Mouse (Mus musculus) layer of hippocampus, adult 9-11 months (tissue): ENCODE measurements around the gene Armh4.

Experiments used
- DNase-seq: peaks from one replicate; pipeline ENCODE4 v3.0.0; 2022

Gene Armh4

DNA sequence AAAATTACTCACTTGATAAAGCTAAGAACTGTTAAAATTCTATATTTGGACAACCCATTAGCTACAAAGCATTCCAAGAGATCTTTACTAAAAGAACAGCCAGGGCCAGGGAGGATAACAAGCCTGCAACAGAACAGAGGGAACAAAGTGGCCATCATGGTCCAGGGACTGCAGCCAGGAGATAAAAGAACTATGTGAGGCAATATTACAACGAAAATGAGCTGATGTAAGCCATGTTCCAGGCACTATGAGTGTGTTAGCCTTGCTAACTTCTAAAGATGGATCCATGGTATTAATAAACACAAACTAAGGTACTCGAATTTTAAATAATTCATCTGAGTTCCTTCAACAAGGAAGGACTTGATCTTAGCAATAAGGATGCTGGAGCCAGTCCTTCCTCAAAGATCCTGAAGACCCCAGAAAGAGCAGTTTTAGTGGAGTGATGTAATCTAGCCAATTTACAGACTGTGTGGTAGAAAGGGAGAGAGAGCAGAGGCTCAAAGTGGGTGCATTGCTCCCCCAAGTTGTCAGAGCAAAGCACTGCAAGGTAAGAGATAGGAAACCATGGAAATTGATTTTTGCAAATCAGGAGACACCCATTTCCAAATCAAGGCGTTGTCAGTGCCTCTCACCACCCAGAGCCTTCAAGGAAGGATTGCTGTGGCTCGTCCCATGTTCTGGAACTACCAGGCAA is 59.7 kb downstream of the Armh4 start:
- DNase-seq: no peak

DNA sequence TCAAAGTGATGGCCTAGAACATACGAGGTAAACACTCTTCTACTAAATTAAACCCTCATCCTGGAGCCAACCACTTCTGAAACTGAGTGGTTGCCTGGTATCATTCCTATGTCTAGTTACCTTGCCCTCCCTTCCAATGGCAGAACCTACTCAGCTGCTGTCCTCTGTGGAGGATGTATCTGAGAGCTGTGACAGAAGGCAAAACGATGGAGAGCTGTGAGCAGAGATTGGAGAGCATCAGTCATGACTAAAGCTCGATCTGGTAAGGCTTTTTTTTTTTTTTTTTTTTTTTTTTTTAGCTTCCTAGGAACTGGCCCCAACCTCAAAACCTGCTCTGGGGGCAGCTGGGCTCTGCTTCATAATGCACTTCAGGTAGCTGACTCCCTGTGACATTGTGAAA is 60.4 kb downstream of the Armh4 start:
- DNase-seq: no peak

DNA sequence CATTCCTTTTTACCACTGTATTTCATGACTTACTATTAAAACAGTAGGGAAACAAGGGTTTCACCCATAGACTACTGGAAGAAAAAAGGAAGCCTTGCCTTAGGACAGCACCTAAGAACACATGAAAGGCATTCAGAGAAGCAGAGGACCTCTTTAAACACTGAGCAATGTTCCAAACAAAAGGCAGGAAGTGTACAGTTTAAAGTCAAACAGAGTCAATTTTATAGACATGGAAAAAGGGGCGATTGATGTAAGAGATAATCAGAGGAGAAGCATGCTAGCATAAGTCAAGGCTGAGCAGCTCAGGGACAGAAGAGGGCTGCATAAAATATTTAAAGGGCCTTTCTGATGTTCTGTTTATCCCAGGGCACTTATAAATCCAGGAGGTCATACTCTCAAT is 61.9 kb downstream of the Armh4 start:
- no peak for DNase-seq

DNA sequence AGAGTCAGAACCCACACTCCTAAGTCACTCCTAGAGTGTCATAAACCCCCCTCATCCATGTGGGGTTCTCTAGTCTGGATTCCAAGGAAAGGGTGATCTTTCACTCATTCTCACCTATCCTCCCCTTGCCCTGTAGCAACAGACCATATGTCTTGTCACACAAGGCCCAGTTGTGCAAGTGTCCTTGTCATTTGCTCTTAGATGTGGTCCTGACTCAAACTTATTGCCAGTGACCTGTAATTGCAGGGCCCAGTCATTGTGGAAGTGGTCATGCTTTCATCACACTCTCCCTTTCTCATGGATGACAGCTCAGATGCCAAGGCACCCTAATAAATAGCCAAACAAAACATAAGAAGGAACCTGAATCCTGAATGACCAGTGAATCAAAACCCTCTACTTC is 63.5 kb downstream of the Armh4 start:
- no peak for DNase-seq

DNA sequence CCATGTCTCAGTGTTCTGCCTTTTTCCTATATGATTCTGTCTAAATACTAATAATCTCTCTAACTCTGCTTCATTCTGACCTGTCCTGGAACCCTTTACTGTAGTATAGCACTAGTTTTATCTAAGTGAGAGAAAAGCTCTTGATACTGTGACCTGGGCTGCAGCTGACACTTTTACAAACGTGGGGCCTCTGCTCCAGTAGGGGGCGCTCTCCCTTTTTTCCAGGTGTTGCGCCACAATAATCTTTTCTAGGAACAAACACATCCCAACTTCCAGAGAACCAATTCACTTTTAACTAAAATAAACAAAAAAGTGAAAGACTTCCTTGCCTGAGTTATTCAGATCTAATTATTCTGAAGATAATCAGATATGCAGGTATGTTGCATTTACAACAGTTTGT is 72.2 kb downstream of the Armh4 start:
- DNase-seq: no peak

DNA sequence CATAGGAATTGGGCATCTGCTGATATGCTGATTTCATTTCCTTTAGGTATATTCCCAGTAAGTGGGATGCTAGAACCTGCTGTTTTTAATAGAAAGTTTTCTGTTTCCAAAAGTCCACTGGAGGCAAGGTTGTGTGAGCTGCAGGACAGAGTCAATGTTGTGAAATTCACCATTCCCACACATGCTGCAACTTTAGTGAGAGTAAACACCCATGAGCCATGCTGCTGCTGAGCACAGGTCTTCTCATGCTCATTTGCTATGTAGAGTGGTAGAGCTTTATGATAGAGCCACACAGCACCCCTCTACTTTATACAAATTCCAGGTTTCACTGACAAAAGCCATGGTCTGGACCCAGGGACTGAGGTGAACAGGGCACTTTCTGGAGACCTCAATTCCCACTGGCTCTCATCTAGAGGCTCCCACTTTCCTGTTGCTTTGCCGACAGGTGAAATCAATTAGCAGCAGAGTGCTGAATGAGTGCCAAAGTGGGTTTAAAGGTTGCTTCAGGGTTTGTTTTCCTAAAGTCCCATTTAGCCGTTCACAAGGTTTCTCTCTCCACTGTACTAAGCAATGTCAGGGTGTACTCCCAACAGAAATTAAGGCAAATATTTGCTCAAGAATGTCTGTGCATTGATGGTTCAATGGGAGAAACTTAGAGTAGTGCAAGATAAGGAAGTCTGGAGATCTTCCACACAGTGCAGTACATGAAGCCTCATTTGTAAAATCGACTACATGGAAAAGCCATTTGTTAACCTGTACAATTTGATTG is 79.6 kb downstream of the Armh4 start:
- DNase-seq: no peak

DNA sequence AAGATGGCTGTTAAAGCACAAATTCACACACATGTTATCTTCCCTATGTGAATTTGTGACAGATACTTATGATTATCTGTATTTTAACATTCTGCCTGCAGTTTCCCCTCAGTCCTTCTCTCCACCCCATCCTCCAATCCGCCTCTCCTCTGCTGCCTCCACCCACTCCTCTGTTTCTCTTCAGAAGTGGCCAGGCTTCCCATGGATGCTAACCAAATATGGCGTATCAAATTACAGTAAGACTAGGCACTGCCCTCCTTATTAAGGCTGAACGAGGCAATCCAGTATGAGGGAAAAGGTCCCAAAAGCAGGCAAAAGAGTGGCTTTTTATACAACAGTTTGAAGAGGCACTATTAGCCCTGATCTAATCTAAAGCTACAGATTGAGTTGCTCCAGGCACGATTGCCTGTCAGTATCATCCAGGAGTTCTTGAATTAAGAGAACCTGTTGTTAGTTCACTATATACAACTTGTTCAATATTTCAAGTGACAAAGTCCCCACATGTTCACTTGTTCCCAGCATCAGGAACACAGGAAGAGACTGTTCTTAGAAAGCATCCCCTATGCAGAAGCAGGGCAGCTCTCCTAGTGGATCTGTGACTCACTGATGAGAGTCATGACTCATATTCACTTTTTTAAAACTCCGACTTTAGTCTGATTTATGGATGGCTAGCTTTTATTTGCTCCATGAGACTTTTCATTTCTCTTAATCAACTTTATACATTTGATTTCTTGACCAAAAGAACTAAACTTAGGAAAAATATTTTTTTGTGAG is 103.5 kb downstream of the Armh4 start:
- no peak for DNase-seq

DNA sequence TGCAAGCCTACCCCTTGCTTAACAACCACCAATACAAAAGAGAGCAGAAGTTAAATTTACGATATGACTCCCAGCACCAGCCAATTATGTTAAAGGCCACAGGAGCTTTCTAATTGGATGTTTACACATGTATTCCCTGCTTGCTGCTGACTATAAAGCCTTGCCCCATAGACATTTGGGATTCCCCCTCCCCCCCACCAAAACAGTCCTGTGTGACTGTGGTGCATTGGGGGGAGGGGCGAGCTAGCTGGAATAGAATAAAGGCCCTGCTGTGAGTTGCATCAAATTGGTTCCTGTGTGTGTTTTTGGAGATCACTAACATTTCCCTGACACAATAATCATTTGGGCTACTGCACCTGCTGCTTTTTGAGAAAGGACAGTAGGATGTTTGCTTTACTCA is 106.6 kb downstream of the Armh4 start:
- DNase-seq: no peak

DNA sequence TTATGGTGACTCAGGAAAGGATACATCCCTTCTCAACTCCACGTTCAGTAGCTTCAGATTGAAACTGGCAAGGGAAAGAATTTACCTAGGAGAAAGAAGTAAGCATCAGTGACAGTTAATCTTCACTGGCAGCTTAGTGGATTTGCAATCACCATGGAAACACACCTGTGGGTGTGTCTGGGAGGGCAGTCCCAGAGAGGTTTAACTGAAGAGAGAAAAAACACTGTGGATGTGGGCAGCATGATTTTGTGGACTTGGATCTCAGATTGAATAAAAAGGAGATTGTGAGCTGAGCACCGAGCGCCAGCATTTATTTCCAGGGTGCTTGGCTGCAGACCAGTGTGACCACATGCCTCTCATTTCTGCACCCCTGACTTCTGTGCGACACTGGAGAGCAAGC is 122.7 kb downstream of the Armh4 start:
- DNase-seq: no peak

DNA sequence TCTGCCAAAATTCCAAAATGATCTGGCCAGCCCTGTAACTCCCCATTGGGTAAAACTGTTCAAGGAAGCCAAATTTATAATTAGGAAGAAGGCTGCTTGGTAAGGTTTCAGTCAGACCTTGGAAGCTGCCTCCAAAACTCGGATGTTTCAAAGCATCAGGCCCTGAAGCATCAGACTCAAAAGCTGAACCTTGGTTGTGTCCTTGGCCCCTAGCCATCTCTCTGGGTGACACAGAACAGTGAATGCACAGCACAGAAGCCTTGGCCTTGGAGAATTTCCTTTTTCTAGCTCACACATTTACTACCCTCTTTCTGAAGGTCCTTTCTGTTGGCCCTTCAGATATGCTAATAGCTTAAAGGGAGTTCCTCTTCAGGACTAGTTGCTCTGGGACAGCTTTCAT is 134.0 kb downstream of the Armh4 start:
- DNase-seq: no peak

DNA sequence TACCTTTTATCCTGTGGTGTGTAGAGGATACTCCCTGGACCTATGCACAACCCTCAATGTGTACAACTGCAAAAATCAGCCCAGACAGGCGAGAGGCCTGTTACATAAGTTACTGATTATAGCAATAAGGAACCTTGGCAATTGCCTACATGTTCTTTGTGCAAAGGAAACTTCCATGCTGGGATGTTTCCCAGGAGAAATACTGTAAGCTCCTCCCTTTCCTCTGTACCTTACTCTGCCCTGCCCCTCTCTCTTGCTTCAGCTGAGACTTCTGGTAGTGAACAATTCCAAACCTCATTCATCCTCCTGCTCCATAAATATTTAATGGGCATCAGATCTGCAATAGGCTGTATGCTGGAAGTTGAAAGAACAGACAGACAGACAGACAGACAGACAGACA is 145.8 kb downstream of the Armh4 start:
- DNase-seq: no peak

DNA sequence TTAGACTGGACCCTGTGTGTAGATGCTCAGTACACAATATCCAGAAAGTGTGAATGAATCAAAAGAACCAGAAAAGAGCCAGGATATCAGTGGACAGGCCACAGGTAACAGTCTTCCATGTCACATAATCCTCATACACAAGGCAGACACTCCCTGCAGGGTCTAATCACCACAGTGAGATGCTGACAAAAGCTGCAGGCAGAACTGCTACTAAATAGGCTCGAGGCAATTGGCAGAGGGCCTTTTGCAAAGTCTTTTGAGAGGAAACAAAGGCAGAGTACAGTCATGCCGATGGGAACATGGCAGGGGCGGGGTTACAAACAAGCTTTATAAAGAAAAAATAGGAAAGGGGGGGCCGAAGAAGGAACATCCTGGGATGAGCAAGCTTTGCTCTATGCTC is 157.1 kb downstream of the Armh4 start:
- DNase-seq: no peak
